8 mouse cellular contexts compared by ENCODE assay signal in the genomic region with DNA sequence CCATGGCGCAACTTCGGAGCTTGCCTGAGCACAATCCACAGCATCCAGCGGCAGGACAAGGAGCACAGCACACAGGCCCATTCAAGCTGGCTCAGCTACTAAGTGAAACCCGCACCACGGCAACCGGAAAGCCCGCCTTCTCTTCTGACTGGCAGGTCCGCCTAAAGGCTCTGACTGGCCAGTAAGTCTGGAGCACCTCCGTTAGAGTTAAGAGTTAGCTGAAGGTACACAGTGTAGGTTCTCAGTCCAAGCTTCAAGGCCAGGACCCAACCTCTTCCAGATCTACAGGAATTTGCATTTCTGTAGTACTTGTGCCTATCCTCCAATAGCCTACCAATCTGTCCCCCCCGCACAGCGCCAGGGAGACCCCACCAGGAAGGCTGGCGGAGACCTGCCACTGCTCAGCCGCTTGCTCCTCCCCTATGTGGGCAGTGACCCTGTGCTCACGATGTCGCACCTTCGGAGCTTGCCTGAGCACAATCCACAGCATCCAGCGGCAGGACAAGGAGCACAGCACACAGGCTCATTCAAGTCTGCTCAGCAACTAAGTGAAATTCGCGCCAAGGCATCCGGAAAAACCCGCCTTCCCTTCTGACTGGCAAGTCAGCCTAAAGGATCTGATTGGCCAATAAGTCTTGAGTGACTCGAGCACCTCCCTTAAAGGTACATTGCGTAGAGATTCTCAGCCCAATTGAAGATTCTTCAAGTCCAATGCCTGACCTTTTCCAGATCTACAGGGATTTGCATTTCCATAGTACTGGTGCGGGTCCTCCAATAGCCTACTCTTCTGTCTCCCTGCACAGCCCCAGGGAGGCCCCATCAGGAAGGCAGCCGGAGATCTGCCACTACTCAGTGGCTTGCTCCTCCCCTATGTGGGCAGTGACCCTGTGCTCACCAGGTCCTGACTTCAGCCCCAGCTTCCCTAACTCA. TPM values are rescaled to one million over a fixed set of nuclear protein-coding genes. Genes with fewer than 3 reads are reported as not detected.
DNase-seq lines count a peak whose midpoint lies in the region; ATAC-seq lines count a peak whose summit lies in the region.

A gene (minus strand): TSS at position 562 of the 930 bp plus-strand sequence.

- peak; percentile 96 for ATAC-seq in megakaryocyte progenitor cell, adult 5-6 weeks (replicated peaks; ENCODE audit: poor library complexity)

- peak; percentile 91 for DNase-seq in adipocyte (ENCODE audit: low spot score)
- peak; percentile 92 for DNase-seq in embryo, embryonic 10 days (ENCODE audit: low spot score)
- DNase-seq in gastrocnemius, postnatal 10 days = peak; percentile 77
- peak; percentile 90 for DNase-seq in induced T-regulatory cell, adult 2 months (ENCODE audit: low read depth)
- DNase-seq in left cerebral cortex, adult 9 months (ENCODE audit: low spot score in 2 of 2) = peak; percentile 53 to 78
- DNase-seq in right cerebral cortex, postnatal 14 days = peak; percentile 79
- peak; percentile 79 to 83 for DNase-seq in urinary bladder, postnatal 36 days (ENCODE audit: low spot score in 2 of 2)

RNA-seq across cellular contexts. Expression of the gene that starts here (rescaled TPM):
- 1 to 10 TPM; 4.6 to 7.8 TPM for total RNA-seq in gastrocnemius, postnatal 10 days (2021)
- total RNA-seq in megakaryocyte progenitor cell, adult 5-6 weeks (2015) = 35.2 and 46.2 TPM in 2 replicates
- total RNA-seq in megakaryocyte progenitor cell, adult 5-6 weeks (2017) = 36.1 and 50.0 TPM in 2 replicates

Comparison
In these comparisons a context has a peak if more than half of its experiments do, and no peak if none do; other contexts are left out.
1. Peak in every context shown above with its lines: DNase-seq and ATAC-seq.
2. RNA of the gene that starts here (total RNA-seq): 35.2 to 50.0 TPM in megakaryocyte progenitor cell, adult 5-6 weeks; 4.6 to 7.8 TPM in gastrocnemius, postnatal 10 days; every median in the first group is over 4 times any median in the second.